Mouse (Mus musculus): Measurements from ENCODE around the gene Gnb5.

DNA sequence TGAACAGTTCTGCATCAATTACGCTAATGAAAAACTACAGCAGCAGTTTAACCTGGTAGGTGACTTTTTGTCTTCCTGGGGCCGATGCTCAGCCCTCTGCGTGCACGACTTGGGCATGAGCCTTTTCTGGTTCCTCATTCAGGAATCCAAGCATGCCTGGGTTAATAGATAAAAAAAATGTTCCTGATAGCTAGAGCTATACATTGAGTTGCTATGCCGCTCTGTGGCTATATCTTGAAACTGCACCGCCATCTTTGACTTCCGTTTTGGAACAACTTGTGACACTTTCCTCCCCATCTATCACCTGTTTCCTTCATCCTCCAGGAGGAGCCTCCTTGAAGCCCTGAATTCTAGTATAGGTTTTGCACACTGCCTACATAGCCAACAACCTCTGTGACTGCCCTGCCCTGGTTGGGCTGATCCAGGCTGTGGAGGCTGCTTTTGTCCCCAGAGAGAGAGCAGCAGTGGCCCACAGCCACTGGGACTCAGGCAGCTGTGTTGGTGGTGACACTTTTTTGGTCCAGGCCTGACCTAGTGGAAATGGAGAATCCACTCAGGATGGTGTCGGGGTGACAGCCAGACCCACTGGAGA lies 43.8 kb upstream of the Gnb5 start:
- TF ChIP-seq CTCF (IDR thresholded peaks at IDR 0.05; ENCODE audit: control insufficient read depth, insufficient read depth, insufficient read length) (no peak), USF1 (IDR thresholded peaks at IDR 0.05; ENCODE audit: low read depth) (no peak), MYOD1 (IDR thresholded peaks at IDR 0.05; ENCODE audit: control insufficient read depth, insufficient read length, low read depth) (no peak), MAX (IDR thresholded peaks at IDR 0.05) (no peak), FOSL1 (IDR thresholded peaks at IDR 0.05; ENCODE audit: insufficient read depth, low read length, poor library complexity, severe bottlenecking) (no peak), MYOG (IDR thresholded peaks at IDR 0.05; ENCODE audit: control insufficient read depth, extremely low read depth, insufficient read length) (no peak), CEBPB (IDR thresholded peaks at IDR 0.05; ENCODE audit: low read depth) (no peak)

Data from C2C12 (cell line).